Mouse (Mus musculus) heart, embryonic 15.5 days (tissue): ENCODE measurements at regions not wholly inside any gene's neighbourhood (a gene's known extent, or its start where the extent isn't known, plus 50 kb on each side); places are given as distances from the start of the nearest gene placed in this dataset.
"Not testable (repeated sequence)": the region's sequence is repeated elsewhere in the genome, so short reads cannot be mapped to it uniquely, and the experiment has no call there.

Source experiments
- ATAC-seq: fragments of 200-750 bp; cut with Nextera tagmentation; replicated peaks from 2 replicates; pipeline ENCODE4 v1.8.0; 2017; ENCODE audit warnings: low read depth, moderate TSS enrichment; ENCODE audit not compliant: insufficient number of reproducible peaks, insufficient read depth, low FRiP score
- H3K27ac ChIP-seq: fragments of 300-500 bp; sonication (generic); 2 replicates; pipeline ENCODE4 v1.5.1; 2015; ENCODE audit warnings: mild to moderate bottlenecking, inconsistent platforms
- H3K27me3 ChIP-seq: fragments of 300-500 bp; sonication (generic); 2 replicates; pipeline ENCODE4 v1.6.1; 2015; ENCODE audit warnings: inconsistent platforms
- H3K36me3 ChIP-seq: fragments of 300-500 bp; sonication (generic); 2 replicates; pipeline ENCODE4 v1.6.1; 2015; ENCODE audit warnings: mild to moderate bottlenecking, inconsistent platforms
- H3K4me1 ChIP-seq: fragments of 300-500 bp; sonication (generic); replicated peaks from 2 replicates; pipeline ENCODE4 v1.6.1; 2015; ENCODE audit warnings: inconsistent platforms
- H3K4me2 ChIP-seq: fragments of 300-500 bp; sonication (generic); 2 replicates; pipeline ENCODE4 v1.6.1; 2015; ENCODE audit warnings: inconsistent platforms, mild to moderate bottlenecking, moderate library complexity
- H3K4me3 ChIP-seq: fragments of 300-500 bp; sonication (generic); 2 replicates; pipeline ENCODE4 v1.5.1; 2015; ENCODE audit warnings: mild to moderate bottlenecking, inconsistent platforms
- H3K9ac ChIP-seq: fragments of 300-500 bp; sonication (generic); 2 replicates; pipeline ENCODE4 v1.6.1; 2015; ENCODE audit warnings: mild to moderate bottlenecking, inconsistent platforms
- H3K9me3 ChIP-seq: fragments of 300-500 bp; sonication (generic); replicated peaks from 2 replicates; pipeline ENCODE4 v1.6.1; 2016; ENCODE audit warnings: inconsistent platforms
- WGBS: fragments of 180-500 bp; shearing (Covaris S2); methylation state at CpG from one replicate; pipeline ENCODE4 v1.1.7; 2015; ENCODE audit warnings: mixed read lengths; 5-methylcytosine and 5-hydroxymethylcytosine counted together

- Histone ChIP-seq H3K27ac (no peak overlapping the region), H3K27me3 (no peaks in the 10 kb centered on the region), H3K9ac (no peak overlapping the region), H3K4me2 (no peak overlapping the region), H3K36me3 (no peaks in the 10 kb centered on the region), H3K4me3 (no peak overlapping the region), H3K9me3 (no peaks in the 10 kb centered on the region), H3K4me1 (no peaks in the 10 kb centered on the region)
- ATAC-seq, result no peak
Observed at GRCm38 (mm10) chr15:11518565-11518964, 119.1 kb upstream of the Tars start.

GRCm38 (mm10) chr15:11517892-11518291 is 118.4 kb upstream of the Tars start:
- WGBS, result 54% methylated on average over 3 of the region's 3 CpGs
- Histone ChIP-seq H3K9ac (no peak overlapping the region), H3K4me3 (no peak overlapping the region), H3K27ac (no peak overlapping the region), H3K4me2 (no peak overlapping the region), H3K27me3 (no peaks in the 10 kb centered on the region), H3K36me3 (no peaks in the 10 kb centered on the region), H3K4me1 (no peaks in the 10 kb centered on the region), H3K9me3 (no peaks in the 10 kb centered on the region)
- ATAC-seq, result no peak

GRCm38 (mm10) chr15:11505076-11505639 is 105.7 kb upstream of the Tars start:
- Histone ChIP-seq H3K4me2 (no peak overlapping the region), H3K36me3 (no peaks in the 10 kb centered on the region), H3K27me3 (no peaks in the 10 kb centered on the region), H3K9ac (no peak overlapping the region), H3K4me3 (no peak overlapping the region), H3K27ac (no peak overlapping the region), H3K9me3 (no peaks in the 10 kb centered on the region), H3K4me1 (no peaks in the 10 kb centered on the region)
- 33% methylated on average over 4 of the region's 4 CpGs for WGBS
- no peak for ATAC-seq

GRCm38 (mm10) chr15:11496436-11496835 is 97.0 kb upstream of the Tars start:
- ATAC-seq, result no peak
- H3K4me2 ChIP-seq, result no peak overlapping the region
- no peaks in the 10 kb centered on the region for H3K36me3 ChIP-seq
- H3K27ac ChIP-seq, result no peak overlapping the region
- no peak overlapping the region for H3K9ac ChIP-seq
- no peak overlapping the region for H3K4me3 ChIP-seq
- no peaks in the 10 kb centered on the region for H3K27me3 ChIP-seq
- WGBS, result 80% methylated on average over 2 of the region's 2 CpGs
- no peaks in the 10 kb centered on the region for H3K9me3 ChIP-seq
- no peaks in the 10 kb centered on the region for H3K4me1 ChIP-seq

- no peak overlapping the region for H3K4me2 ChIP-seq
- H3K27me3 ChIP-seq, result no peaks in the 10 kb centered on the region
- H3K36me3 ChIP-seq, result no peaks in the 10 kb centered on the region
- 71% methylated on average over 3 of the region's 3 CpGs for WGBS
- no peaks in the 10 kb centered on the region for H3K9me3 ChIP-seq
- no peak overlapping the region for H3K4me3 ChIP-seq
- no peak for ATAC-seq
- H3K4me1 ChIP-seq, result no peaks in the 10 kb centered on the region
- no peak overlapping the region for H3K9ac ChIP-seq
- H3K27ac ChIP-seq, result no peak overlapping the region
Observed at GRCm38 (mm10) chr15:11489116-11489515, 89.7 kb upstream of the Tars start.

GRCm38 (mm10) chr15:11487268-11487783 is 87.9 kb upstream of the Tars start:
- H3K4me1 ChIP-seq, result no peaks in the 10 kb centered on the region
- H3K9ac ChIP-seq, result no peak overlapping the region
- H3K4me2 ChIP-seq, result no peak overlapping the region
- H3K27ac ChIP-seq, result no peak overlapping the region
- H3K9me3 ChIP-seq, result no peaks in the 10 kb centered on the region
- no peaks in the 10 kb centered on the region for H3K36me3 ChIP-seq
- WGBS, result 63% methylated on average over 5 of the region's 5 CpGs
- no peaks in the 10 kb centered on the region for H3K27me3 ChIP-seq
- ATAC-seq, result no peak
- no peak overlapping the region for H3K4me3 ChIP-seq

- H3K27me3 ChIP-seq, result no peaks in the 10 kb centered on the region
- no peak overlapping the region for H3K4me3 ChIP-seq
- WGBS, result 64% methylated on average over 5 of the region's 5 CpGs
- H3K27ac ChIP-seq, result no peak overlapping the region
- no peak overlapping the region for H3K4me2 ChIP-seq
- no peaks in the 10 kb centered on the region for H3K4me1 ChIP-seq
- ATAC-seq, result no peak
- H3K36me3 ChIP-seq, result no peaks in the 10 kb centered on the region
- H3K9me3 ChIP-seq, result no peaks in the 10 kb centered on the region
- H3K9ac ChIP-seq, result no peak overlapping the region
Observed at GRCm38 (mm10) chr15:11483916-11484315, 84.5 kb upstream of the Tars start.

- no peak overlapping the region for H3K9ac ChIP-seq
- no peak for ATAC-seq
- H3K4me3 ChIP-seq, result no peak overlapping the region
- H3K36me3 ChIP-seq, result no peaks in the 10 kb centered on the region
- no peaks in the 10 kb centered on the region for H3K9me3 ChIP-seq
- H3K27me3 ChIP-seq, result no peaks in the 10 kb centered on the region
- H3K27ac ChIP-seq, result no peak overlapping the region
- no peaks in the 10 kb centered on the region for H3K4me1 ChIP-seq
- H3K4me2 ChIP-seq, result no peak overlapping the region
- WGBS, result 77% methylated on average over 14 of the region's 14 CpGs
Observed at GRCm38 (mm10) chr15:11479166-11479944, 79.9 kb upstream of the Tars start.

- Histone ChIP-seq H3K27ac (no peak overlapping the region), H3K4me3 (no peak overlapping the region), H3K4me1 (no peaks in the 10 kb centered on the region), H3K9ac (no peak overlapping the region), H3K9me3 (no peaks in the 10 kb centered on the region), H3K36me3 (no peaks in the 10 kb centered on the region), H3K4me2 (no peak overlapping the region), H3K27me3 (no peaks in the 10 kb centered on the region)
- no peak for ATAC-seq
- WGBS, result 72% methylated on average over 3 of the region's 3 CpGs
Observed at GRCm38 (mm10) chr15:11476248-11476647, 76.8 kb upstream of the Tars start.

- WGBS, result 89% methylated on average over 2 of the region's 2 CpGs
- H3K9ac ChIP-seq, result no peak overlapping the region
- no peak overlapping the region for H3K27ac ChIP-seq
- H3K27me3 ChIP-seq, result no peaks in the 10 kb centered on the region
- no peak overlapping the region for H3K4me3 ChIP-seq
- no peaks in the 10 kb centered on the region for H3K4me1 ChIP-seq
- H3K4me2 ChIP-seq, result no peak overlapping the region
- no peaks in the 10 kb centered on the region for H3K36me3 ChIP-seq
- no peaks in the 10 kb centered on the region for H3K9me3 ChIP-seq
- no peak for ATAC-seq
Observed at GRCm38 (mm10) chr15:11463341-11463740, 63.9 kb upstream of the Tars start.

- H3K27me3 ChIP-seq, ATAC-seq, H3K36me3 ChIP-seq, H3K9me3 ChIP-seq, H3K4me1 ChIP-seq, H3K4me2 ChIP-seq, H3K4me3 ChIP-seq, H3K9ac ChIP-seq, H3K27ac ChIP-seq: not testable (repeated sequence)
- WGBS, result 73% methylated on average over 2 of the region's 2 CpGs
Observed at GRCm38 (mm10) chr15:11461575-11461974, 62.1 kb upstream of the Tars start.

- 94% methylated on average over 2 of the region's 2 CpGs for WGBS
- 0 out of 2 replicates have a peak, but pooled peaks cover 2% of the 10 kb centered on the region for H3K4me1 ChIP-seq
- ATAC-seq, result no peak
- H3K4me3 ChIP-seq, result no peak overlapping the region
- H3K4me2 ChIP-seq, result no peak overlapping the region
- H3K9ac ChIP-seq, result no peak overlapping the region
- no peaks in the 10 kb centered on the region for H3K36me3 ChIP-seq
- H3K9me3 ChIP-seq, result no peaks in the 10 kb centered on the region
- H3K27ac ChIP-seq, result no peak overlapping the region
- no peaks in the 10 kb centered on the region for H3K27me3 ChIP-seq
Observed at GRCm38 (mm10) chr15:11459306-11459705, 59.8 kb upstream of the Tars start.
